Mouse (Mus musculus) gonadal fat pad, adult 2 months (tissue): ENCODE measurements around the gene Rcbtb2. TPM values are rescaled to one million over a fixed set of nuclear protein-coding genes. Genes with fewer than 3 reads are reported as not detected.

Experiments
- DNase-seq: peaks from one replicate; pipeline ENCODE4 v3.0.0-alpha.2; 2012; ENCODE audit warnings: low read depth
- polyA plus RNA-seq: library from polyadenylated mRNA; depleted of rRNA; stranded (reverse); fragments of >200 nt; gene quantifications from 2 replicates; pipeline ENCODE4 v1.2.3, GENCODE M21; 2012

Gene Rcbtb2
- polyA plus RNA-seq, 1 experiment: 44.9 TPM

DNA sequence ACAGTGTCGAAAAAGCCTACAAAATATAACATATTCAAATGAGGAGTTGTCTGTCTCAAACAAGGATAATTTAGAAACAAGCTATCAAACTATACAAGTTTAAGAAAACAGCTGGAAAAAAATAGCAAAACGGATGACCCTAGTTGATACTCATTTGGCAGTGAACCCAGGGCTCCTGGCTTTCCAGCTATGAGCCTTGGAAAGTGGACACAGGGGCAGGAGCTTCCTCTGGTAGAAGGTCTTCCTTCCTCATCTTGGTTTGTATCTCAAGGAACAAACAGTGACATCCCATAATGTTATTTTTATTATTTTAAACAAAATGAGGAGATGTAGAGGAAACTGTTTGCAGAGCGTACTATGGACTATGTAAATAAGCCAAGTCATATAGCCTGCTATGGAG lies 25.3 kb downstream of the Rcbtb2 start:
- DNase-seq: no peak

DNA sequence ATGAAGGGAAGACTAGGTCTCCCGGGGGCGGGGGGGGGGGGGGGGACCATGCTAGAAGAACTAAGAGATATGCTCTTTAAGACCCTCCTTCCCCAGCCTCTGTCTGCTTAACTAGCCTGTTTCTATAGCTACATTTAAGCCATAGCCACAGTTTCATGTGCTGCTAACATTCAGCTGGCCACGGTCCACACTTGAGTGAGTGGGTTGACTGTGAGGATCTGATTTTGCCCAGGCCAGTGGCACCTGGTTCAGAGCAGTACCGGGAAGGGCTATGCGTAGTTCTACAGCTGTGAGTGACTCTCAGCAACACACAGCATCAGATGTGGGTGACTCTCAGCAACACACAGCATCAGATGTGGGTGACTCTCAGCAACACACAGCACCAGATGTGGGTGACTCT lies 38.5 kb downstream of the Rcbtb2 start:
- DNase-seq: no peak

DNA sequence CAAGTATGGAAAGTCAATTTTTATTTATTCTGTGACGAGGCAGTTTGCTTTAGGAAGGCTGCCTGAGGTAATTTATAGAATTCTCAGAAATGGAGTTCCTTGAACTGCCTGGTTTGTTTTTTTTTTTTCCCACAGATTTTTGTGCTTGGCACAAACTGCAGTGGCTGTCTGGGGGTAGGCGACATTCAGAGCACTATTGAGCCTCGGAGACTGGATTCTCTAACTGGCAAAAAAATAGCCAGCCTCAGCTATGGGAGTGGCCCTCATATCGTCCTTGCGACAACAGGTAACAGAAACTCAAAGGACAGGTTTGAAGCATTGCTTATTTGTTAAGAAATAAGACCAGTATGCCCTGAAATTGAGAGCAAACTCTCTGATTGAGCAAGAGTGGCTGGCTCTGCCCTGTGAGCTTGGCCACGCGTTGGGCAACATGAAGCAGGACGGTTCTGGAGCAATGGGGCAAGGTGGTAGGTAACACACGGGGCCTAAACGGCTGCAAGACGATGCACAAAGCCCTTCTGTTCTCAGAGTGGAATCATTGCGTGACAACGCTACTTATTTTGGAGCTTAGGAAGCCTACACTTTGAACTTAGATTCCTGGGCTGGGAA lies 39.5 kb downstream of the Rcbtb2 start:
- DNase-seq: no peak

DNA sequence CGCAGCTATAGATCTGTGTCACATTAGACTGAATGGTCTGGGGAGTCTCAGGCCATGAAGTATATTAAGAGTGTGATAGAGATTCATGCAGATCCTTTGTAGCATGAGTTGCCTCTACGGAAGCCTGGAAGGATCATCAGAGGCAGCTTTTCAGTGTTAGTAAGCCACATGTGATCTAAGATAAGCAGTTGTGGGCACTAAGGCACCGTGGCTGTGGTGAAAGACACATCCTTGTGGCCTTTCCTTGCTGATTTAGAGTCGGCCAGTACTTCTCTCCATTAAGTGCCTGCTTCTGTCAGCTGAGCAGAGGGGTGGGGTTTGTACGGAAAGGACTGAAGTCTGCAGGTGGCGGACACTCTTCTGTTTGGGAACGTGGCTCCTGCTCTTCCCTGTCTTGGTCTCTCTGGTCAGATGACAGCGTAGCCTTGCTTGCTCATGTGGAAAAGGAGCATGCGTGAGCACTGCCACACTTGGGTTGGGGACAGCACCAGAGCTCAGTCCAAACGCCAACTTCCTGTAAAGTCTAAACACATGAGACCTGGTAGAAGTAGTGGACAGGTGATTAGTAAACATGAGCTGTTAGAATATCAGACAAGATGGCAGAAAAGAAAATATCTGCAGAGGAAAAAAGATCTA lies 40.6 kb downstream of the Rcbtb2 start:
- DNase-seq: no peak

DNA sequence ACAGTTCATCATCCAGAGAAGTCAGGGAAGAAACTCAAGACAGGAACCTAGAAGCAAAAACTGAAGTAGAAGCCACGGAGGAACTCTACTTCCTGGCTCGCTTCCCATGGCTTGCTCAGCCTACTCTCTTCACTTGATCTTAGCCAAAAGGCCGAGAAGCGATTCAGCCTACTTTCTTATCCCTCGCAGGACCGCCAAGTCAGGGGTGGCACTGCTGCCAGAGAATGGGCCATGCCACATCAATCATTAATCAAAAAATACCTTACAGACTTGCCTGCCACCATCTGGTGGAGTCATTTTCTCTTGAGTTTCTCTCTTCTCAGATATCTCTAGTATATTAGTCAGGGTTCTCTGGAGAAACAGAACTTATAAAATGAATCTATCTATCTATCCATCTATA lies 42.3 kb downstream of the Rcbtb2 start:
- no peak for DNase-seq

DNA sequence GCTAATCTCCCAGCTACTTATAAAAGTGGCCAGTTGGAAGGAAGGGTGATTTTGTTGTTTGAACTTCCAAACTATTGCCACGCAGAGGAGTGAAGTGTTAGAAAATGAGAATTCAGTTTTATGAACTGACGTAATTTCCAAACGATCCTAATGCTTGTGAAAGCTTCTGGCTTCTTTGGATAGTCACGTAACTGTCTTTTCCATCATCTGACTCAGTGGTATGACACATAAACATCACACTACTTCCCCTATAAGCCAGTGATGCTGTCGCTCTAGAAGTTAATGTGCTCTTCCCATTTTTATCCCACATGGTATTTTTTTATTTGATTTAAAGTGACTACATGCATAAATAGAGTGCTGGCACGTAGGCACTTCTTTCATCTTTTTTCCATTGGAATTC lies 45.8 kb downstream of the Rcbtb2 start:
- DNase-seq: no peak

DNA sequence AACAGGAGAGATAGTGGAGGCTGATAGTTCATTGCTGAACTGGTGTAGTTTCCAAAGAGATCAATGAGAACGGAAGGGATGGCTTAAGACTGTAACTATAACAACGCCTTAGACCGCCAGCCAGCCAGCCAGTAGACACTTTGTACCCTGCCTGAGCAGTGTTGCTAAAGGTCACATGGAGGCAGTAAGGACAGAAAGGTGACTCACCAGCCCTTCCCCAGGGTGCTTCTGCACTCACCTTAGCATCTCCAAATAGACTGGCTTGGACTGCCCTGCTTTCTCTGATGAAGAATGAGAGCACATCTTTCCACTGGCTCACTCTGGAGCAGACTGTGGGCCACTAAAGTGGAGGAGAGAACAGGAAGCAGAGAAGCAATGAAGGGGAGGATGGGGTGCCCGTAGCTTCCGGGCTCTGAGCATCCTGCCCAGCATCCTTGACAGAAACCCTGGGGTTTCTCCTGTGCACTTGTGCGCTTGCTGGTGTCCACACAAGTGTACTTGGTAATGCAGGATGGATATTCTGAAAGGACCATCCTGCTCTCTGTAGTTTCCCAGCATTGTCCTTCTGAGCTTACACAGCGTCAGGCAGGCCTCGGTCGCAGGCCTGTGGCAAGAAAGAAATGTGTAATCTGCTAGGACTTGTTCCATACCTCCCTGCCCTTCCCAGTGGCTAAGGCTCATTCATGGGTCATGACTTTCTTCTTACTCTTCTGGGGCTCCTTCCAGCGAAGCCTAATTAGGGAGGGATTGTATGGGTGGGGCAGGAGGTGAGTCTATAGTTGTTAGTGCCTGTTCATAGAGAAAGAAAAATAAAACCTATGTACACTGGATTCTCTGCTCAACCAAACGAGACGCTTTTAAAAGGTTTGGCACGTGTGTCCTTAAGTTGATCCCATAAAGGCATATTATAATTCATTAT lies 47.3 kb downstream of the Rcbtb2 start:
- DNase-seq: no peak

DNA sequence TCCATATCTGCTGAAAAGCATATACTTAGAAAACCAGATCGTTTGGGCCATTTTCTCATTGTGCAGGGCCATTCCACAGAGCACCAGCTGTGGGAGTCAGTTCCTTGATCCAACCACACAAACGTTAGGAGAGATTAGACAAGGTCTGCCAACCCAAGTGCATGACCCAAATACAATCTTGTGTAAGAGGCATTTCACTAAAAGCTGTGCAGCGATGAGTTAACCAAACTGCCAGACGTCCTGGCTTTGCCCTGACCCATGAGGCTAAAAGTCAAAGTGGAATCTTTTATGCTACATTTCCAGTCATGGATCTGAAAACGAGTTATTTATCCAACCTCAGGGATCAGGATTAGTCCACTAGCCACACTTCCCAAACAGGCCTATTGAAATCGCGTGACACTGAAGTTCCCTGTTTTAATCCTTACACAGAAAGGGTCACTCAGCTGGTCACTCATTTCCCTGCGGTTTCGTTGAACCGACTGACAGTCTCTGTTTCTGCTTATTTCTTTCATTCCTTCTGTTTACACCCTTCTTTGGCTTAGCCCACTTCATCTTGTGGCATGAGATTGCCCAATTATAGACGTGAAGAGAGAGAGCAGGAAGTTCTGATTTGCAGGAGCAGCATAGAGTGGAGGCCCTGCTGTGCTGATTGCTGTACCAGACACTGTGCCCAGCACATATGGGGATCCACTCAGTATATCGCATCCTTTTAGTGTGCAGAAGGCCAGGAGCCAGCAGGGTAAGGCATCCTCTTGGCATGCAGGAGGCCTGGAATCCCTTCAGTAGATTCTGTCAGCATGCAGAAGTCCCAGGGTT lies 49.6 kb downstream of the Rcbtb2 start:
- DNase-seq: no peak

DNA sequence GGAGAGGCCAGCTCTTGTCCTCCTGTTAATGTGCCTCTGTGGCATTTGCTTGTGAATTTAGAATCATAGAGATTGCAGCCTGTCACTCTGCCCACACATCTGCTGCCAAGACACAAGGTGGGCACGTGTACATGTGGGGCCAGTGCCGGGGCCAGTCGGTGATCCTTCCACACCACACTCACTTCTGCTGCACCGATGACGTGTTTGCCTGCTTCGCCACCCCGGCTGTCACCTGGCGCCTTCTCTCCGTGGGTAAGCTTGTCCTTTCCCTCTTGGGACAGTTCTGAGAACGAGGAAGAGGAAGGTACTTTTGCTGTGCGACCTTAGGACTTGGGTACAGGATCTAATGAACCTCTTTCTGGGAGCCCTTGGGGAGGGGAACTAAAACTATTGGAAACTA lies 50.8 kb downstream of the Rcbtb2 start:
- no peak for DNase-seq

DNA sequence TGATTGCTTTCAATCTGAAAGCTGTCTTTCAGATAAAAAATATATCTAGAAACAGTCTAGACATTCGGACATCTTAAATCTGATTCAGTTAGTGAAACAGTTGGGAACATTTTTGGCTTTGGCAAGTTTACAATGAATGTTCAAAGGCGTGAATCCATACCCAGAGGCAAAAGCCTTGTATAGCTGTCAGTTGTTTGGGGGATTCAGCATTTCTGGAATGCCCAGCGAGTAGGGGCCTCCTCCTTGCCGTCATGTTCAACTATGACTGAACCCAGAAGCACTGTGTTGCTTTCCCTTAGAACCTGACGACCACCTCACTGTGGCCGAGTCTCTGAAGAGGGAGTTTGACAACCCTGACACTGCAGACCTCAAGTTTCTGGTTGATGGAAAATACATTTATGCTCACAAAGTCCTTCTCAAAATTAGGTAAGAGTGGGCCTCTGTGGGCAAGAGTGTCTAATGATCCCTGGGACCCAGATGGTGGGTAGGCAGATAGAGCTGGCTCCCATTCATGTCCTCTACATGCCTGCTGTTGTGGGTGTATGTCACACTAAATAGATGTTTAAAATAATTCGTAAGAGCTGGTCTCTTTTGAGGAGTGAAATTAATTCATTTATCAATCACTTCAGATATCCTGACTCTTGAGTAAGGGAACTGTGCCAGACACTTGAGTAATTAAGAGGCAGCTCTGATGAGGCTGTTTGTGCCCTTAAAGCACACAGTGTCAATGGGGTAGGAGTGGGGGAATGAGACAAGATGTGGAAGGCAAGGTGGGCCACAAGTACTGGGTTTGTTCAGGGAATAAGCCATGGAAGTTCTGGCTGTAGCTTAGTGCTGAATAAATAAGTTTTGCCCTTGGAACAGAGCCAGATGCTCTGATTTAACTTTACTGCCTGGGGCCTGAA lies 51.5 kb downstream of the Rcbtb2 start:
- DNase-seq: no peak

DNA sequence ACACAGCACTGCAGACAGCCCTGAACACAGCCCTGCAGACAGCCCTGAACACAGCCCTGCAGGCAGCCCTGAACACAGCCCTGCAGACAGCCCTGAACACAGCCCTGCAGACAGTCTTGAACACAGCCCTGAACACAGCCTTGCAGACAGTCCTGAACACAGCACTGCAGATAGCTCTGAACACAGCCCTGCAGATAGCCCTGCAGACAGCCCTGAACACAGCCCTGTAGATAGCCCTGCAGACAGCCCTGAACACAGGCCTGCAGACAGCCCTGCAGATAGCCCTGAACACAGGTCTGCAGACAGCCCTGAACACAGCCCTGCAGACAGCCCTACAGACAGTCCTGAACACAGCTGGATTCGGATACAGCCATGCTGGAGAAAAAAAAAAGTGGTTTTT lies 52.2 kb downstream of the Rcbtb2 start:
- DNase-seq: no peak

DNA sequence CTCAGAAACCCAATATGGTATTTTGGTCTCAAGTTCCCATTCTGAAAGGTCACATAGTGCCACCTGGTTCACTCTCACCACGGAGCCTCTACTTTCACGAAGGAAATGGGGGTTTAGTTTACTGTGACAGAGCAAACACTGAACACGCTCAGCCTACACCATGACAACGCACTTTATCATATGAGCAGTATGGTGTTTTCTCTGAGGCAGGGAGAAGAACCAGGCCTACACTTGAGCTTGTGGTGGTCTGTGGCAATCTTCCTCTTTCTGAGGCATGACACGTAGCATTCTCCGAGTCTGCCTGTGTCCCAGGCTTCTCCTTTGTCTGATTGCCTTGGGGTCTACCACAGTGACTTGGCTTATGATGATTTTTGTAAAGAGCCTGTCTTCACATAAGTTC lies 53.0 kb downstream of the Rcbtb2 start:
- DNase-seq: no peak

DNA sequence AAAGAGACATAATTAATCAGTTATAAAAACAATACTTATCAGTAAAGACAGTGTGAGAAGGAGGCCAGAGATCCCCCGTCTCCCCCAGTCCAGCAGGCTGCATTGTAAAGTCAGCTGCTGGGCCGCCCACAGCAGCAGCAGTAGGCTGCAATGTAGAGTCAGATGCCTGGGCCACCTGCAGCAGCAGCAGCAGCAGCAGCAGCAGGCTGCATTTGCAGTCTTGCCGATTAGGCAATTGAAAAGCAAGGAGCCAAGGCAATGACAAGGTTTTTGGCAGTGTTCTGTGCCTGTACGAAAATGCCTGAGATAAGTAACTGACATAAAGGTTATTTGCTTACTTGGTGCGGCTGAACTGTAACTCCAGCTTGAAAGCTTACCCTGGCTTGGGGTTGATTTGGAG lies 53.4 kb downstream of the Rcbtb2 start:
- DNase-seq: no peak

DNA sequence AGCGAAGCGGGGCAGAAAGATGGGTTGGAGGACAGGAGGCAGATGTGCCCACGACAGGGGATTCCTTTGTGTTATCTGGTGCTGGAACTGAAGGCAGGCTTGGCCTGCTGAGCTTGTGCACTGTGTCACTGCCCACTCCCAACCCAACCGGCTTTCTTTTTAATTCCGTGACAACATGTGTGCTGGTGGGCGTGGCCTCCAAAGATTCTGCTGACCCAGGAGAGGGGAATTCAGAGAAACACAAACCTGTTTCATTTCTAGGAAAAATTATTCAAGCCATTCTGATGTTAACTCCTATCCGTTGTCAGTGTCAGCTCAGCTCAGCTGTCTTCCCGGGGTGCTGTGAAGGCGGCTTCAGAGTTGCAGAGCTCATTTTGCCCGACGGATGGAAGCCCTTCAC lies 55.1 kb downstream of the Rcbtb2 start:
- no peak for DNase-seq

DNA sequence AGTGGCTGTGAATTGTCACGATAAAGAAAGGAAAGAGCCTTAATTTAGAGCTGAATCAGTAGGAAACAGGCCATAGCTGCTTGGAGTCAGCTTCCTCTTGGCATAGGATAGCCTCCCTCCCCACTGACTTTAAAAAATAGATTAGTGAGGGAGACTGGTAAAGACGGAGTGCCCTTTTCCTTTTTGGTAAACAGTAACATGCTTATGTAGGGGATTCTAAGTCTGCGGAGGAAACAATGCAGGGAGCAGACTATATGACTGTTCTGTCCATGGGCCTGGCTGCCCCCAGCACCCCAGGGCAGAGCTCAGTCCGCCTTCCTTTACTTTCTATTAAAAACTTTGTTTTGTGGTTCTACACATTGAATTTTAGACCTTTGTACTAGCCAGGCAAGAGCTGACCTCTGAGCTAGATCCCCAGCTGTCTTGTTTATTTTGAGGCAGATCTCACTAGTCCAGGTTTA lies 56.4 kb downstream of the Rcbtb2 start:
- DNase-seq: no peak

DNA sequence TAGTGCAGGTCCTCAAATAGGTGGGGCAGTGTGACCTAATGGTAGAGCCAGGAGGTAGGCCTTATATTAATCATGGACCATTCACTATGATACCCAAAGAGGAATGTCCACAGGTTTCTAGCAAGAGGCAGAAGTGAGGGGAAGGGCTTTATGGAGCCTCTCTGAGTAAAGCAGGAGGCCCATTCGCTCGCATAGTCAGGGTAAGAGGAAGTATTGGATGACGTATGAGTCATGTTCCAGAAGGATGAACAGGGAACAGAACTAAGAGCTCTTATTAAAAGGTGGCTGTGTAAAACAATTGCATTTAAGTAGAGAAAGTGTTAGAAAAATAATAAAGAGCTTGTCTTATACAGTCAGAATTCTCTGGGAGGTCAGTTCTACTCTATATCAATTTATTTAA lies 57.8 kb downstream of the Rcbtb2 start:
- no peak for DNase-seq

DNA sequence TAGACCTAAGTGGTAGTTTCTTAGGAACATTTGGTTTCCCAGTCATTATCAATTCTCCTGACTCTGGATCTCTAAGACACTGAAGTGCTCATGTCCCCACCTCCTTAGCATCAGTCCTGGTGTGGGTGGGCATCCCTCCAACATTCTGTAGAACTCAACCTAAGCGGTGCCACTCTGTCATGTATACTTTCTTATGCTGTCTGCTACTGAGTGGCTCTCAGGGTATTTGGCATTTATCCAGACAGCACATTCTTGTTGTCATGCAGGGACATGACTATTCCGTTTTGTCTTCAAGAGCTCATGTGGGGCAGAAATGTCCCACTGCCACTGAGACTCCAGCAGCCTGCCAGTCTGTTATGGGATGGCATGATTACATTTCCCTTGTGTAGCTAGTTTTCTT lies 58.3 kb downstream of the Rcbtb2 start:
- DNase-seq: no peak

DNA sequence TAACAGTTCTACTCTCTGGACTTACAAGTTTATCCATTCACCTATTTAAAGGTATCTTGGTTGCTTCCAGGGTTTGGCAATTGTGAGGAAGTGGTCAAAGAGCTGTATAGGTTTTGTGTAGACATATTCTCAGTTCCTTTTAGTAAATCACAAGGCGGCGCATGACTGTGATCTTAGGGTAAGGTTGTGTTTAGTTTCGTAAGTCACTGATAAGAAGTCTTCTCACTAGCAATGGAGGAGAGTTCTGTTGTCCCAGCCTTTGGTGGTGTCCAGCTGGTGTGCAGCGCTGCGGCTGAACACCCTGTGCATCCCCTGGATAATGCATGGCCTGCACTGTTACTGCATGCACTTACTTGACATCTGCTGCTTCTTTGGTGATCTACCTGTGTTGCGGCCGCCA lies 64.0 kb downstream of the Rcbtb2 start:
- DNase-seq: no peak

DNA sequence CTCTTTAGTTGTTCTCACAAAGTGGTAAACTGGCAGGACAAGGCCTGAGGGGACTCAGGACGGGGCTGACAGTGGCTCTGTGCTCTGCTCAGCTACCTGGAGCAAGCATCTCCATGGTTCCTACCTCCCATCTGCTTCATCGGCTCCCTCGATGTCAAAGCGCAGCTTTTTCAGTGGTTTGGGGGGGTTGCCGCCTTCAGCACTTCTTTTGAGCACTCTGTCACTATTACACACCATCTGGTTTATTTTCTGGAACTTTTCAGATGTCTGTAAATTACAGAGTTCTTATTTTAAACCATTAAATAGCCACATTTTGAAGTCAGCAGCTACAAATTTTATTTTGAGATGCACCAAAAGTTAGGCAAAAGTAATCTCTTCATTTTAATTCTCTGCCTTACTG lies 76.2 kb downstream of the Rcbtb2 start:
- DNase-seq: no peak

DNA sequence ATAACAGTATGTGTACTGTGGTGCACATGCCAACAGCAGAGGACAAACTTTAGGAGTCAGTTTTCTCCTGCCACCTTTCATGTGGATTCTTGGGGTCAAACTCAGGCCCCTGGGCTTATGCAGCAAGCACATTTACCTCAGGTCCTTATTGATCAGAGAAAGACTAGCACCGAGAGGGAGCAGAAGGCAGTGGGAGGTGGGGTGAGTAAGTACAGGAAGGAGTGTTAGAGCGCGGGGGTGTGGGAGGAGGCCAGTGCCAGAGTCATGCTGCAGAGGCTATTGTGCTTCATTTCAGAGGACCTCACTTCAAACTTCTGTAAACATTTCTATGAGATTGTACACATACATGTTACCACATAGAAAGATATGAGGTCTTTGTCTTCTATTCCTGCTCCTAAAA lies 78.6 kb downstream of the Rcbtb2 start:
- no peak for DNase-seq

DNA sequence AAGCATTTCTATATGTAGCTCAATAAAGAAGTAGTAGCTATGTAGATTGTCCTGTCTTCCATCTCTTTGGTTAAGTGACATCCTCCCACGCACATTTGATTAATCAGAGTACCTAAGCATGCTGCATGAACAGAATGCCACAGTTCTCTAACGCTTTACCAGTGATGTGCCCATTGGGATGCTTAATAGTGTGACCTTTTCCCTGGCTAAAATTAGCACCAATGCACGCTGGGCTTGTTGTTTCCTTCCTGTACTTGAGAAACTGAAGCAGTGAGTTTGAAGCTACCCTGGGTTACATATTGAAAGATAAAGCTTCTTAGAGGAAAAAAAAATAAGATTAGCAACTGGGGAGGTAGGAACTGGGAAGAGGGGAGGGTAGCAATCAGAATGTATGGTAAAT lies 81.2 kb downstream of the Rcbtb2 start:
- no peak for DNase-seq
